Mouse (Mus musculus): ENCODE measurements around the gene Cox6a2. TPM values are rescaled to one million over a fixed set of nuclear protein-coding genes. Genes with fewer than 3 reads are reported as not detected.

The Cox6a2 gene
- polyA plus RNA-seq, 1 experiment, result not detected

DNA sequence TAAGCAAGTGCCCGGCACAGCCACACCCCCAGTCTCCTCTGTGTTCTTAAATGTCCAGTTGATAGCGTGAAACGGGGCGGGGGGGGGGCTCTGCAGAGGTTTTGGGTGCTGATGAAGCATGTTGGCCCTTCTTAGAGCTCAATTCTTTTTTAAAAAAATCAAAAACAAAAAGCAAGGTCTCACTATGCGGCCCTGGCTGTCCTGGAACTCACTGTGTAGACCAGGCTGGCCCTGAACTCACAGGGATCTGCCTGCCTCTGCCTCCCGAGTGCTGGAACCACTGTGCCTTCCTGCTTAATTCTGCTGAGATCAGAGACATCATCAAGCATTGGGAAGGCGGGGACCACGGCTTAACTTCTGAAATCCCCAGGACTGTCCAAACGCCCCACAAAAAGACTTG lies 4.6 kb downstream of the Cox6a2 start:
- no peaks in the 10 kb centered on the region for H3K27me3 ChIP-seq (ENCODE audit: control insufficient read depth, insufficient read depth, low read length, poor library complexity, severe bottlenecking)
- no peaks in the 10 kb centered on the region for H3K36me3 ChIP-seq (ENCODE audit: control insufficient read depth, insufficient read depth, low read length, poor library complexity, severe bottlenecking)
- no peak for TF ChIP-seq CTCF (IDR thresholded peaks at IDR 0.05; ENCODE audit: low read depth, low read length)
- no peak overlapping the region for H3K4me3 ChIP-seq (ENCODE audit: low read depth, low read length)
- H3K9me3 ChIP-seq (replicated peaks; ENCODE audit: control insufficient read depth, insufficient read depth, low read length, poor library complexity, severe bottlenecking), result no peaks in the 10 kb centered on the region
- no peak overlapping the region for H3K9ac ChIP-seq (ENCODE audit: low read depth, poor library complexity, severe bottlenecking)
- no peaks in the 10 kb centered on the region for H3K4me1 ChIP-seq (ENCODE audit: control insufficient read depth, insufficient read depth, low read length)
- H3K27ac ChIP-seq (ENCODE audit: insufficient read depth, low read length), result no peak overlapping the region

GRCm38 (mm10) chr7:128181691-128182090 lies 24.5 kb downstream of the Cox6a2 start:
- no peak for TF ChIP-seq POLR2A (IDR thresholded peaks at IDR 0.05; ENCODE audit: insufficient read depth, low read length)
- no peak for TF ChIP-seq CTCF (IDR thresholded peaks at IDR 0.05; ENCODE audit: low read depth, low read length)
- TF ChIP-seq EP300 (IDR thresholded peaks at IDR 0.05; ENCODE audit: insufficient read depth, low read depth, low read length), result no peak
- Histone ChIP-seq H3K4me1 (ENCODE audit: control insufficient read depth, insufficient read depth, low read length) (no peaks in the 10 kb centered on the region), H3K36me3 (ENCODE audit: control insufficient read depth, insufficient read depth, low read length, poor library complexity, severe bottlenecking) (no peaks in the 10 kb centered on the region), H3K9me3 (replicated peaks; ENCODE audit: control insufficient read depth, insufficient read depth, low read length, poor library complexity, severe bottlenecking) (no peaks in the 10 kb centered on the region), H3K4me3 (ENCODE audit: low read depth, low read length) (no peak overlapping the region), H3K27ac (ENCODE audit: insufficient read depth, low read length) (no peak overlapping the region), H3K27me3 (ENCODE audit: control insufficient read depth, insufficient read depth, low read length, poor library complexity, severe bottlenecking) (no peaks in the 10 kb centered on the region), H3K9ac (ENCODE audit: low read depth, poor library complexity, severe bottlenecking) (no peak overlapping the region)

DNA sequence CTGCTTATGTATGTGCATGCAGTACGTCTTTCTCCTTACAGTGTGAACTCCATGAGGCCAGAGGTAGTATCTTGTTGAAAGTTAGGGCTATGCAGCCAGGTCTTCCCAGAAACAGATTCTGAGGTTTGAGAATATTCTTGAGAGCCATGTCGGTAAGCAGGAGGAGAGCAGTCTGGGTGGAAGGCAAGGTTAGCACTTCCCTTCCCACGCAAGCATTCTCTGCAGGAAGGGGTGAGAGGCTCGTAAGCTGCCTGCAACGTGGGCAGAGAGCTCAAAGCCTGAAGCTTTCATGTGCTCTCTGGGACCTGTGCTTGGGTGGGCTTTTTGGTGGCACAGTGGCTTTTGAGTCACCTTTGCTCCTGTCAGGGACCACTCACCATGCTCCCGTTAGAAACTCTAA lies 25.6 kb downstream of the Cox6a2 start:
- Histone ChIP-seq H3K27ac (ENCODE audit: insufficient read depth, low read length) (no peak overlapping the region), H3K9ac (ENCODE audit: low read depth, poor library complexity, severe bottlenecking) (no peak overlapping the region), H3K4me3 (ENCODE audit: low read depth, low read length) (no peak overlapping the region), H3K36me3 (ENCODE audit: control insufficient read depth, insufficient read depth, low read length, poor library complexity, severe bottlenecking) (no peaks in the 10 kb centered on the region), H3K9me3 (replicated peaks; ENCODE audit: control insufficient read depth, insufficient read depth, low read length, poor library complexity, severe bottlenecking) (no peaks in the 10 kb centered on the region), H3K27me3 (ENCODE audit: control insufficient read depth, insufficient read depth, low read length, poor library complexity, severe bottlenecking) (no peaks in the 10 kb centered on the region), H3K4me1 (ENCODE audit: control insufficient read depth, insufficient read depth, low read length) (no peaks in the 10 kb centered on the region)
- TF ChIP-seq CTCF (IDR thresholded peaks at IDR 0.05; ENCODE audit: low read depth, low read length), result no peak
- TF ChIP-seq EP300 (IDR thresholded peaks at IDR 0.05; ENCODE audit: insufficient read depth, low read depth, low read length), result no peak
- no peak for TF ChIP-seq POLR2A (IDR thresholded peaks at IDR 0.05; ENCODE audit: insufficient read depth, low read length)

DNA sequence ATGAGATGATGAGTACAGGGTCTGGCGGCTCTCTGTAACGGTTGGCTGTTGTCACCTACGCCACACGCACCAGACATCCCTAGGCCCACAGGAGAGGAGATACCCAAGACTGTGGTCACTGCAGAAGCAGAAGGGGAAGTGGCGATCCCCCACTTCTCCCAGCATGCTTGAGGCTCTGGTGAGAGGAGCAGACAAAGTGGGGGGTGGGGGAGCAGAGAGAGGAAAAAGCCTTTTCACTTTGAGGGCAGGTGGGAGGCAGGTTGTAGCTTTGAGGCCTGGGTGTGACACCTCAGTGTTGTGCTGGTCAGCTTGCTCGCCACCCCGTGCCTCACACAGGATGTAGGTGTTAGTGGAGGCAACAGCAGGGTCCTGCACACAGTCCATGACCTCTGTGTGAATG lies 26.1 kb downstream of the Cox6a2 start:
- Histone ChIP-seq H3K9me3 (replicated peaks; ENCODE audit: control insufficient read depth, insufficient read depth, low read length, poor library complexity, severe bottlenecking) (no peaks in the 10 kb centered on the region), H3K9ac (ENCODE audit: low read depth, poor library complexity, severe bottlenecking) (no peak overlapping the region), H3K4me1 (ENCODE audit: control insufficient read depth, insufficient read depth, low read length) (no peaks in the 10 kb centered on the region), H3K27me3 (ENCODE audit: control insufficient read depth, insufficient read depth, low read length, poor library complexity, severe bottlenecking) (no peaks in the 10 kb centered on the region), H3K4me3 (ENCODE audit: low read depth, low read length) (no peak overlapping the region), H3K36me3 (ENCODE audit: control insufficient read depth, insufficient read depth, low read length, poor library complexity, severe bottlenecking) (no peaks in the 10 kb centered on the region), H3K27ac (ENCODE audit: insufficient read depth, low read length) (no peak overlapping the region)
- no peak for TF ChIP-seq CTCF (IDR thresholded peaks at IDR 0.05; ENCODE audit: low read depth, low read length)
- TF ChIP-seq EP300 (IDR thresholded peaks at IDR 0.05; ENCODE audit: insufficient read depth, low read depth, low read length), result no peak
- TF ChIP-seq POLR2A (IDR thresholded peaks at IDR 0.05; ENCODE audit: insufficient read depth, low read length), result no peak

- Histone ChIP-seq H3K27me3 (ENCODE audit: control insufficient read depth, insufficient read depth, low read length, poor library complexity, severe bottlenecking) (no peaks in the 10 kb centered on the region), H3K36me3 (ENCODE audit: control insufficient read depth, insufficient read depth, low read length, poor library complexity, severe bottlenecking) (no peaks in the 10 kb centered on the region), H3K4me1 (ENCODE audit: control insufficient read depth, insufficient read depth, low read length) (no peaks in the 10 kb centered on the region), H3K4me3 (ENCODE audit: low read depth, low read length) (no peak overlapping the region), H3K9me3 (replicated peaks; ENCODE audit: control insufficient read depth, insufficient read depth, low read length, poor library complexity, severe bottlenecking) (no peaks in the 10 kb centered on the region), H3K27ac (ENCODE audit: insufficient read depth, low read length) (no peak overlapping the region), H3K9ac (ENCODE audit: low read depth, poor library complexity, severe bottlenecking) (no peak overlapping the region)
- TF ChIP-seq EP300 (IDR thresholded peaks at IDR 0.05; ENCODE audit: insufficient read depth, low read depth, low read length) (no peak), POLR2A (IDR thresholded peaks at IDR 0.05; ENCODE audit: insufficient read depth, low read length) (no peak), CTCF (IDR thresholded peaks at IDR 0.05; ENCODE audit: low read depth, low read length) (no peak)
Observed at GRCm38 (mm10) chr7:128178385-128178784, 27.8 kb downstream of the Cox6a2 start.

GRCm38 (mm10) chr7:128169996-128170395 lies 36.2 kb downstream of the Cox6a2 start:
- Histone ChIP-seq H3K36me3 (ENCODE audit: control insufficient read depth, insufficient read depth, low read length, poor library complexity, severe bottlenecking) (no peaks in the 10 kb centered on the region), H3K4me1 (ENCODE audit: control insufficient read depth, insufficient read depth, low read length) (no peaks in the 10 kb centered on the region), H3K9ac (ENCODE audit: low read depth, poor library complexity, severe bottlenecking) (no peak overlapping the region), H3K27ac (ENCODE audit: insufficient read depth, low read length) (no peak overlapping the region), H3K27me3 (ENCODE audit: control insufficient read depth, insufficient read depth, low read length, poor library complexity, severe bottlenecking) (no peaks in the 10 kb centered on the region), H3K4me3 (ENCODE audit: low read depth, low read length) (no peak overlapping the region), H3K9me3 (replicated peaks; ENCODE audit: control insufficient read depth, insufficient read depth, low read length, poor library complexity, severe bottlenecking) (no peaks in the 10 kb centered on the region)
- TF ChIP-seq CTCF (IDR thresholded peaks at IDR 0.05; ENCODE audit: low read depth, low read length) (no peak), POLR2A (IDR thresholded peaks at IDR 0.05; ENCODE audit: insufficient read depth, low read length) (no peak), EP300 (IDR thresholded peaks at IDR 0.05; ENCODE audit: insufficient read depth, low read depth, low read length) (no peak)
